Mouse (Mus musculus) urinary bladder, postnatal 25 days (tissue): Measurements from ENCODE around the gene Dusp22.

Experiments
- DNase-seq: peaks from one replicate; pipeline ENCODE4 v3.0.0; 2022; ENCODE audit warnings: low spot score

Gene Dusp22

DNA sequence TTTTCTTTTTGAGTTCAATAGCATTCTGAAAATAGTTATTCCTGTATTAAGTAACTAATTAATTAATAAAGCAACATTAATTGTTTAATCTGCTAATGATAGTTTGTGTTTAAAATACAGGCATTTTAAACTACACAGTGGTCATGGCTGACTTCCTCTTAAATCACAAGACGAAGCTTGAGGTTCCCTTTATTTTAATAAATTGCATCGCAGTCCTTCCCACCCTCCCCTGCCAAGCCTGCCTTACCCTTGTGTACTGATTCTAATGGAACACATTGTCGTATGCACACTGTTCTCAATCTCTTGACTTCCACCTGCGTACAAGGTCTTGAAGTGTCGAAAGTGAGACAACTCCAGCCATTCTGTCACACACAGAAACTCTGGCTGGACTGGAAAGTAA is 14.1 kb downstream of the Dusp22 start:
- no peak for DNase-seq

DNA sequence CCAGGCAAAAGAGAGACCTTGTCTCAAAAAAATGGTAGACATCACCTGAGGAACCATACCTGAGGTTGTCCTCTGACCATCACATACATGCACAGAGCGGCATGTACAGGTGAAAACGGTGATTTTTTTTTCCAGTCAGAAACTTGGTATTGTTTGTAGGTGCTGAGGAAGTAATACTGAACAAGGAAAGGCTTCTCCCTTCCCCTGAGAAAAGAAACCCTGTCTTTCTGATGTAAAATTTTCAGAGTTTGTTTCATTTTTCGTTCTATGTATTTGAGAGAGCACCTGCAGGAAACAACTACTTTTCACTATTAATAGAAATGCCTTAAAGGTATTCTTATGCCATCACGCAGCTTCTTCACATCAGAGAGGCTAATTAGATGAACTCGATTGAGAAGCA is 19.0 kb downstream of the Dusp22 start:
- no peak for DNase-seq

DNA sequence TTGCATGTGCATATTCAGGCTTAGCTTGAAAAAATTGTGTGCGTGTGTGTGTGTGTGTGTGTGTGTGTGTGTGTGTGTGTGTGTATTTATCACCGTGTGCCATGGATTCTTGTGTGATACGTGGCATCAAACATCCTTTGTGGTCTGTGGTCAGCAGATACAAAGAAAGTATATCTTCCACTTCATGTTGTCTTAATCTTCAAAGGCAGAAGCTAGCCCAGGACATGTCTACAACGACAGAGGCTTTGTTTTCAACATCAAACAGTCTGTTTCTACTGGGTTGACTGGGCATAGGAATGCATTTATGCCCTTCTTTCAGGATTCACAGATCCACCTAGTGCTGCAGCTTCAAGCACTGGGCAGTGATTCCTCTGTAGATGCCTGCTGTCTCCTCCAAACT is 22.1 kb downstream of the Dusp22 start:
- DNase-seq = no peak

DNA sequence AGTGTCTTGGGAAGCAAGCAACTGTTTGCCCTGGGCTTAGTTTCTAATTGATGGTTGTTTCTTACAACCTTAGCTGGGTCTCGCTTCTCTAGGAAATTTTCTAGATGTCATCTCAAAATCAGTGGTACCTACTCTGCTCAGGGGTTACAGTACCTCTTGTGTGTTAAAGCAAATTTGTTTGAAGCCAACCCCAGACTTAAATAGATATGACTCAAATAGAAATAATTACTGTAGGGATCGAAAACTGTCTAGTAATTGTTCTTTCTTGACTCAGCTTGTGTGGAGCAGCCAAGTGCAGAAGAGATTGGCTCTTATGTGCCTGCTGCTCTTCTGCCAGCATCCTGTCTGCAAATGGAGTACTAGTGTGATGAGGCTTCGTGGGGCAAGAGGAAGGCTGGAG is 22.5 kb downstream of the Dusp22 start:
- no peak for DNase-seq

DNA sequence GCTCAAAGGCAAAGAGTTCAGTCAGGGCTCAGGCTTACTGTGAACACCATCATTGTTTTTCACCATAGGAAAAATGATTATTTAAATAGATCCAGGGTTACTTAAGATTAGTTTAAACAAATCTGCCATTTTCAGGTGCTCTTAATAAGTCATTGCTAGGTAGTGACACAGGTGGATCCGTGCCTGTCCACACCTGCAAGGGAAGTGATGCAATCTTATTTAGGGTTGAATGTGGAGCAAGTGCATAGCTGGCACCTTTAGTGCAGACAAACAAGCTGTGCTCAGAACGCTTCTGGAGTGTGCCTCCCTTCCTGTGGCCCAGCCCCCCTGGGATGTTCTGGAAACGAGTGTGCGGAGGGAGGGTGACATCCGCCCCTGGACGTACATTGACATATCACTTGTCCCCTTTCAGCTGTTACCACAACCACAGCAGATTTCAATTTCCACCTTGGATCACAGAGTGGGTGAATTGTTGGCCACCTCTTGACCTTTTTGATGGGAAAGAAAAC is 24.9 kb downstream of the Dusp22 start:
- DNase-seq = no peak

DNA sequence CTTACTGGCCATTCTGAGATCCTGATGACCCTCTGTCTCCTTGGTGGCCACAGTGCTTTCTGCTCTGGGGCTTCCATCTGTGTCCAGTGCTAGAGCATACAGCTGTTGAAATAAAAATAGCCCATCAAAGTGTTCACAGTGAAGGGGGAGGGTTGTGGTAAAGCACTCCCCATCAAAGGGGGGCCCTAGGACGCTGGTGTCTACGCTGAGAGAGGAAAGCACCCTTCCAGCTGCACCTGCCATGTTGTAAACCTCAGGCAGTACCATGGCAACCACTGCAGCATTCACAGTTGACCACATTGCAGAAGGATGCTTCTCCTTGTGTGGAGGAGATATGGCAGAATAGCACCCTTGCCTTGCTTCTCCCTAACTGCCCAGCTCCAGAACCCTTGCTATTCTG is 26.2 kb downstream of the Dusp22 start:
- DNase-seq = no peak

DNA sequence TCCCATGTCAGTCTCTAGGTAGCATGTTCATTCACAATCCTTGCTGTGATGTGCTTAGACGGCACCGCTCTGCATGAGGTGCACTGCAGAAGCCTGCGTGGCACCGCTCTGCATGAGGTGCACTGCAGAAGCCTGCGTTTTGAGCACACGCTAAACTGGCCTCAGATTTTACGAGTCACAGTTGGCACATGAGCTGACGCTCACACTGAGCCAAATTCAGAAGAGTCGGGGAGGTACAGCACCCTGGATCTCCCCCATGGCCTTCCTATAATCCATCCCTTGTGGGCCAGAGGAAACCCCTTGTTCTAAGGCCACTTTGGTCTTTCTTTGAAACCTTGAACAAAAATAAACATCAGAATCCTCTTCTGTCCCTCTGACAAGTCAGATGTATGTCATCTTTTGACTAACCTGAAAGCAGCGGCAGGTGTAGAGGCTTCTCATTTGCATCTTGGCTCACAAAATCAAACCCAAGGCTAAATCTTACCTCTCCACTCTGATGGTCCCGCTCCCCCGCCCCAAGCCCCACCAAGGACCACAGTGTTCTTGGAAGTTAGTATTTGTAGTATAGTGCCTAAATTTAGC is 28.3 kb downstream of the Dusp22 start:
- DNase-seq = no peak

DNA sequence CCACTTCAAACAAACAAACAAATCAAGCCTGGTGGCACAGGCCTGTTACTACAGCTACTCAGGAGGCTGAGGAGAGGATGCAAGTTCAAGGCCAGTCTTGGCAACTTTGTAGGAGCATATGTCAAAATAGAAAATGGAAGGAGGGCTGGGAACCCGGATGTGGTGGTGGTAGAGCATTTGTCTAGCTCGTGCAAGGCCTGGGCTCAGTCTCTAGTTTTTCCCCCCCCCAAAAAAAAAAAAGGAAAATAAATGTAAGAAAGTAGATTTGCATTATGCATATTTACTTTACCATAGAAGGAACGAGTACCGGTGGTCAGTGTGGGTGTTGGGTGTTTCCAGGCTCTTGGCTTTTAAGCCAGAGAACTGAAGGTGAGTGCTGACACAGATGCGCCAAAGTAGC is 29.7 kb downstream of the Dusp22 start:
- no peak for DNase-seq

DNA sequence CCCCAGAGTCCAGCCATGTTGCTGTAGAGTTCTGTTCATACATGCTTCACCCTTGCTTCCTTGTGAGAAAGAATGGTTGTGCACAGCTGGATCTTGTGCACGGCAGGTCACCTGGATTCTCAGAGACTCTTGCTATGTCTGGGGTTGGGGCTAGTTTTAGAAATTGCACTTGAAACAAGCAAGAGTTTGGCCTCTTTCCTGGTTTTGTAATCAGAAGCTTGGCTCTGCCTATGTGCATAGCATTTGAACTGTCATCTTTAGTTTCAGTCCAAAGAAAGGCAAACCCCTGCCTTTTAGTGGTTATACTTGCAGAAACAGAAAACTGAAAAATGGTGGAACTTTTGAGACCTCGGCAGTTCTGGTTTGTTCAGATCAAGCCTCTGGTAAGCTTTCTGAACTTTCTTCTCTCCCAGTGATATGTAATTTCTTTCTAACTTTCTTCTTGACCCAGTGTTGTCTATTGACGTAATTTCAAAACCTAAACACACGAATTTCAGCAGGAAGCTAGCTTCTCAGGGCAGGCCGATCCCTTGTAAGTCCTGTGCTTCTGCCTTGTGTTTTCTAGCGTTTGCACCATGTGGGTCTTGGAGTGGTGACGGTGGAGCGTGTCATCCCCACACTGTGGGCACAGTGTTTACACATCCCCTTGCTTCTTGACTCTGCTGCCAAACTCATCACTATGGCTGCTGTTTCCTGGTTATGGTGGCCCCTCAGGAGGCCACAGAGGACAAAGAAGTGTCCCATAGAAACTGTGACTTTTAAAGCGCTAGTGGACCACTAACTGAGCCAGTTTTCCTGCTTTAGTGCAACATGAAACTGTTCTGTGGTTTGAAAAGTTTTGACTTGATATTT is 31.9 kb downstream of the Dusp22 start:
- DNase-seq = no peak

DNA sequence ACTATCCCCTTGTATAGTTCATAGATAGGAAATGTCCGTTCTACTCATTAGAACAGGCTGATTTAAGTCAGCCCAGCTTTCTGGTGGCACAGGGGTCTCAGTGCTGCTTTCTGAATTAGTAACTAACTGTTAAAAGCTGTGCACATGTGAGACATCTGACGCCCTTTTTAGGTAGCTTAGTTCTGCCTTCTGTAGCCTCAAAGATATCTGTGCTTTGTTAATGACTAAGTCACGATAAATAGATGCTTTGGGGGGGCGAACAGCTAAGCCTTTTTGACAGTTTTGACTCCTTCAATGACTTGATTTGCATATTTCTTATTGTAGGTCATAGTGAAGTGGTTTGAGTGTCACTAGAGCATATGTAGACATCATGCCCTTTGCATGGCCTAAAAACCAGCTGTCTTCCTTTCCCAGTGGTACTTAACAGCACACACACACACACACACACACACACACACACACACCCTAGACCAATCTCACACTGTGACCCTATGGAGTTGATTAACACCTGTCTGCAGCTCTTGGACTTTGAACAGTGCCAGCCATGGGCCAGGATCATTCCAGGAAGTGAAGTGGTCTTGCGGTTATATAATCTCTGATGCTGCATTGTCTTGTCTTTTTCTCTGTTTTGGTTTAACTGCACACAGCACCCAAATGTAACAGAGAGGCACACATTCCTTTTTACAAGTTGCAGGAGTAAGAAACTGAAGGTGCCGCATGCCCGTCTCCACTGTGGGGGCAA is 33.0 kb downstream of the Dusp22 start:
- no peak for DNase-seq

DNA sequence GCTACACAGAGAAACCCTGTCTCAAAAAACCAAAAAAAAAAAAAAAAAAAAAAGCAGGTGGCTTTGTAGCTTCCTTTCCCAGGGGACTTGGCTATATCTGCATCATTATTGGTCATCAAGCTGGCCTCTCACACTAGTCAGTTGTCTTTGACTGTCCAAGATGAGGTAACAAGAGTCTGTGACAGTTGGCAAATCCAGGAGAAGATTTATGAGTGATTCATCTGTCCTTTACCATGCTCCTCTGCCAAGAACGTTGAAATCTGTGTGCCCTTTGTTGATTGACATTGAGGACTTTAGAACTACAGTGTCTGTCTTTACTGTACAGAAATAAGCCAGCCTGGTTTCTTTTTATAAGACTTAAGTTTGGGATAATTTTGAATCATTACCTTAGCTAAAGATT is 35.4 kb downstream of the Dusp22 start:
- DNase-seq = no peak

DNA sequence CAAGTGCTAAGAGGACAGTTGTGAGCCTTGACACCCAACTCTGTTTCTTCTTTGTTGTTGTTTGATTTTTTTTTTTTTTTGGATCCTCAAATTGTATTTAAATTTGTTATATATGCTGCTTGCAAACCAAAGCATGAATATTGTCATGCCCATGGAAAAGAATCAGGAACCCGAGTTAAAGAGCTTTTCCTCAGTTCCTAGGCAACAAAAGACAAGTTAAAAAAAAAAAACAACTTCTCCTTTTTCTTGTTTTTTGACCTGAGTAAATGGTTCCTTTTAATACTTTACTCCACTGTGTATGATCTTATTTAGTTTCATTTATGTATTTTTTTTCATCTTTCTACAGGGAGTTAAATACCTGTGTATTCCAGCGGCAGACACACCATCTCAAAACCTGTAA is 36.1 kb downstream of the Dusp22 start:
- DNase-seq = no peak

DNA sequence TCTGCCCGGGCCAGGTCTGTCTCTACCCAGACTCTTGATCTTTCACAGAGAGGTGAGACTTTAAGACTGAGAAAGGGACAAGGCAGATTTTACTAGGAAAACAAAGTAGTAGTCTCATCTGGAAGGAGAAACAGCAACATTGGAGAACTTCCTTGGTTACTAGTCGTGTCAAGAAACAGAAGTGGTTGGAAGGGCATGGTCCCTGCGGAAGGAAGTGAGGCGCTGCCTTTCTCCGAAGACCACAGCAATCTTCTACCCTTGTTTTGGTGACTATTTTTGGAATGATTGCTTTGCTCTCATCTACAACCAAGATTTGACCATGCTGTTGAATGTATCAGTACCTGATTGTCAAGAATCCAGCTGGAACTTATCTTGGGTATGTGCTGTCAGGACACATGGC is 38.1 kb downstream of the Dusp22 start:
- no peak for DNase-seq

DNA sequence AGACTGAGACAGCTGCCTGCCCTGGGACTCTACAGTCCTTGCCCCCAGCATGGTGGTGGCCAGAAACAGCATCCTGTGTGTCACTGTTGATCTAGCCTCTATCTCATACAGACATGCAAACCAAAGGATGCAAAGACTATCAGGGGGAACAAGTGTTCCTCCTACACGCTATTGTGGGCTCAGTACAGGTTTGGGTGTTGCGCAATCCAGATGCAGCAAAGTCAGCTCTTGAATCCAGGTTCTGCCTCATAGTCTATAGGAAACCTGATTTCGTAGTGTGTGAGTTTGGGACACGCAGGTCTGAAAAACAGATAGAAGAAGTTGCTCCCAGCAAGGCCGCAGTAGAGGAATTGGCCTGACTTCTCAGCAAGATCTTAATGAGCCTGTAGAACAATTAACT is 42.9 kb downstream of the Dusp22 start:
- no peak for DNase-seq

DNA sequence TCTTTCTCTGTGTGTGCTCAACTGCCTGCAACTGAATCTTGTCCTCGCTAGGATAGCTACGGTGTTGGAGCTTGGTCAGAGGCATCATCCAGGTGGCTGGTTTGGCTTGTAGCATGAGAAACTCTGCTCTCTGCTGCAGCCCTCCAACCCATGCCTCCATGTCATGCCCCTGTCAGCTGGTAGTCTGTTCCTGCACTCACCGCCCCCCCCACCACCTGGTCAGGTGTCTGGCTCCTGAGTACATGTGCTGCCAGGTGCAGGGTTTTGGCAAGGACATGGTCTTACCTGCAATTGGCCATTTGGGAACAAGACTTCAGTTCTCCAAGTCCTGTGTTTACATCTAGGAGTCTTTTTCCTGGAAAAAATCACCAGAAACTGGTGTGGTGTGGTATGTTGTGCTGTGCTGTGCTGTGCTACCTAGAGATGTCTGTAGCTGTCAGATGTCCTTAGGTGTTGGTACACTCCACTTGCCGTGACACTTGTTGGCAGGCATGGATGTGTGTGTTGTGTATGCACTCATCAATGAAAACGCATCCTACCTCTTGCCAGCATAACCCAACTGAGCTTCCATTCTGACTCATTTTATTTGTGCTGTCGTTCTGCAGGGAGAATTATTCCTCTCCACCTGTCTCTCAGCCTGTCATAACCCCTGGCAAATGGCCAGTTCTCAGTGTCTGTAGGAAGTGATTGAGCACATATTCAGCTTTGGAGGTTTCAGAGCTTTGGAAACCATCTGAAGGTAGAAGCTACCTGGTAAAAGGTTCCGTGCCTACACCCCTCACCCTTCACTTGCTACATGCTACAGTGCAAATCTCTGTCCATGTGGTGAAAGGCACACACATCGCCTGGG is 44.7 kb downstream of the Dusp22 start:
- no peak for DNase-seq

DNA sequence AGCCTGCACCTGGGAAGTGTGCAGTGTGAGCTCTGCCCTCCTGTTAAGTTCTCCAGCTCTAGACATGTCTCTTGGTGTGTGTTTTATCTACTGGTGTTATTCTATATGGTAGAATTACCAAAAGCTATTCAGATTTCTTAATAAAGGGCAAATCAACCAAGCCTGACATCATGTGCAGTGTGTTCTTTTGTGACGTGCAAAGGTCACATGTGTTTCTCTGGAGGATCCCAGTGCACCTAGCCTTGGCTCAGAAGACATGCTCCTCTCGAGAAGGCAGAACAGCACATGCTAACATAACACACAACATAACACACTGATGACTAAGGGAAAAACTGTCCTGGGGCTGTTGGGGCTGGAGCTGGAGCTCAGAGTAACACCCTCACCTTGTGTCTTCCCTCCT is 51.3 kb downstream of the Dusp22 start:
- DNase-seq = no peak

DNA sequence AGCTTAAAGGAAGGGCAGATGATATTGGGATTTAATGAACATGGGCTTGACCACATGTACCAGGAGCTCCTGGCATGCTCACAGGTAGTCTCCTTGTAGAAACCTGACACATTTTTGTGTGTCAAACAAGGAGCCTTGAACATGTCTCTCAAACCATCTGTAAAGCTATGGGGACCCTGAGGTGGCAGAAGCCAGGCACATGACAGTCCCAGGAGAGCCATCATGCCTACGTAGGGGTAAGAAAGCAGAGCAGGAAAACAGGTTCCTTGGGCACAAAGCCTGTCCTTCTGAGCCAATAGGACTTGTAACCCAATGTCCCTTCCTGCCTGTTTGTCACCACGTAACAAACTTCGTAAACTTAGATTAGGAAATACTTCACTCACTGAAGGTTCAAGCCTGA is 51.9 kb downstream of the Dusp22 start:
- DNase-seq = no peak

DNA sequence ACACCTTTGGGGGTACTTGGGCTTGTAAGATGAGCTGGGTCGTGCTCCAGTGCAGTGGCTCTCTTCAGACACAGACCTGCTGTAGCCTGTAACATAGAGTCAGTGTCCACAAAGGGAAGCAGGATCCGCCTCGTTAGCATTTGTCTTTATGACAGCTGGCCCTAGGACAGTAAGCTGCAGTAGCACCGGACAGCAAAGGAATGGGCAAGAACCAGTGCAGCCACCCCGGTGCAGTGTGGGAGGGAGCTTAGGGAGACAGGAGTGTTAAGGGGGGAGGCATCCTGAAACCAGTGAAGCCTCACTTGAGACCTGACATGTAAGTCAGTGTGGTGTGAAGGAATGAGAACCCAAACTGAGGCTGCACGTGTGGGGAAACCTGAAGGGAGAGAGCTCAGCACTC is 52.5 kb downstream of the Dusp22 start:
- no peak for DNase-seq

DNA sequence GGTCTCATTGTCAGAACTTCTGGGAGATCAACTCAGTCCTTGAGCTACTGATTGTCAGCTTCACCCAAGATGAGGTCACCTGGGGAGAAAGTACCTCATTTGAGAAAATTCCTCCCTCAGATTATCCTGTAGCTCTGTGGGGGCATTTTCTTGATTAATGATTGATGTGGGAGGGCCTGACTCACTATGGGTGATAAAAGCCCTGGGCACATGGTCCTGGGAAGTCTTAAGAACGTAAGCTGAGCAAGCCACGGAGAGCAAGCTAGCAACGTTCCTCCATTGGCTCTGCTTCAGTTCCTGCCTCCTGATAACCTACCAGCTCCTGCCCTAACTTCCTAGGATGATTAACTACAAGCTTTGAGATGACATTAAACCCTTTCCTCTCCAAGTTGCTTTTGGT is 53.8 kb downstream of the Dusp22 start:
- DNase-seq = no peak

DNA sequence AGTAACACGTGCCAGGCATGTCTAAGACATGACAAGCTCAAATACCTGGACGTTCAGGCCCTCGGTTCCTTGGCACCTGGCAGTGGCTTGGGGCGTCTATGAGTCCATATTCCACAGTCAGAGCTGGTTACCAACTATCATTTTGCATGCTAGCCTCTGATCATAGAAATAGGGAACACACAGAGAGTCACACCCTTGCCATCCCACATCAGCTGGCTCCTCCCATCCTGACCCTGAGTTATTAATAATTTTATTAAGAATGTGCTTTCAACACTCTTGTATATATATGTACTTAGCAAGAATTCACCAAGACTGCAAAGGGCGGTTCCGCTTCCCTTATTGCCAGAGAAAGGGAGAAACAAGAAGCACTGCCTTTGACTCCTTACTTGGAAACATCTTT is 54.8 kb downstream of the Dusp22 start:
- DNase-seq = no peak

DNA sequence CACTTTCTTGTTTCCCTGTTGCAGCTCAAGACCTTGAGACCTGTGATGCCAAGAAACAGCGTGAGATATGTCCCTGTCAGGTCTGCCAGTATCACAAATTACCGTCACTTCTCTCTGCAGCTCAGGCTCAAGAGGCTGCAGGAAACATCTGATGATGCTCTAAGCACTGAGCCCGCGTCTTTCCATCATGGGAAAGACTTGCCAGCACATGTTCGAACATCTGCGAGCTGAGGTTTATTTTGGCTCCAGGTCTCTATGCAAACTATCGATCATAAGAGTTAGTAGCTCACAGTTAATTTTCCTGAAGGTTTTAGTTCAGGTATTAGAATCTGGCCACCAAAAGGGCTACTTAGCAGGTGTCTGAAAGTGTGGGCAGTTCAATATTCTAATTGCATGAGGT is 55.3 kb downstream of the Dusp22 start:
- DNase-seq = no peak

DNA sequence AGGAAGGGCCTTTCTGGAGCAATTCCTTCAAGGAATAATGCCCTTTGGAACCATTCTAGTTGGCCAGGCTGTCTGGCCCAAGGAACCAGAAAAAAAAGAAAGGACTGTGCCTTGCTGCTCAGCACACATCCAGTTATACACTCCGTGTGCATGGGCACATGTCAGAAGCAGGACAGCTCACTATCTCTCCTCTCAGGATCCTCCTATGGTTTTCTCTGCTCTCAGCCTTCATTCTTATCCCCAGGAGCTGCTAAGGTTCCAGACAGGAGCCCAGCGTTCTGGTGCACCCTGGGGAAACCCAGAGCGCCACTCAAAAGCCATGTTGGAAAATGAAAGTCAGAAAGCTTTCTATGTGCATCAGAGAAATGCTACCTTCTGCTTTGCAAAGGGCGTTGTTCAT is 55.8 kb downstream of the Dusp22 start:
- no peak for DNase-seq
